ENCODE assay signal across 14 mouse cellular contexts in the genomic region with DNA sequence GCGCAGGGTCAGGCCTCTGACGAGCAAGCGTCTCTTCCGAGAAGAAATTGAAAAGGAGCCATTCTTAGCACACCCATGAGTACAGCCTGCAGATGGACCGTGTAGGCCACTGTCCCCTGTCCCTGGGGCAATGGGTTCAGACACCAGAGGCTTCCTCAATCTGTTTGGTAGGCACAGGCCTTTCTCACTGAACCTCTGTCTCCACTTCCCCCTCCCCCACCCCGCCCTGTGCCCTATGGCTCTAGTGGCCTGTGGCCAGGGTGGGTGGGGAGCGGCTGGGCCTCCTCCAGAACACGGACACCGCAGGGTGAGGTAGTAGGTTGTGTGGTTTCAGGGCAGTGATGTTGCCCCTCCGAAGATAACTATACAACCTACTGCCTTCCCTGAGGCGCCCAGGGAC. TPM values are rescaled to one million over a fixed set of nuclear protein-coding genes. Genes with fewer than 3 reads are reported as not detected.
DNase-seq lines count a peak whose midpoint lies in the region; ATAC-seq lines count a peak whose summit lies in the region.
"Had no signal": no experiment of that assay in that cellular context is flagged by ENCODE, and none has a peak within 500 bp of the region (broad histone marks: within the 10 kb centered on the region; RNA-seq: fewer than 3 reads in every experiment).

No protein-coding gene starts in this region.

- H3K36me3 ChIP-seq in kidney, embryonic 15.5 days = peaks cover 57% of the 10 kb centered on the region
- peaks cover 57% of the 10 kb centered on the region for H3K36me3 ChIP-seq in forebrain, embryonic 13.5 days (ENCODE audit: poor library complexity, severe bottlenecking)
- H3K36me3 ChIP-seq: embryonic facial prominence, embryonic 10.5 days; forebrain, embryonic 10.5 days; liver, embryonic 15.5 days had no signal

- H3K9me3 ChIP-seq in kidney, embryonic 15.5 days (replicated peaks) = no peaks in the 10 kb centered on the region
- no peaks in the 10 kb centered on the region for H3K9me3 ChIP-seq in forebrain, embryonic 13.5 days (replicated peaks)
- H3K9me3 ChIP-seq: embryonic facial prominence, embryonic 10.5 days; forebrain, embryonic 10.5 days; liver, embryonic 15.5 days had no signal

- no peak overlapping the region for H3K4me3 ChIP-seq in kidney, embryonic 15.5 days (replicated peaks)
- H3K4me3 ChIP-seq in forebrain, embryonic 13.5 days = no peak overlapping the region
- H3K4me3 ChIP-seq: embryonic facial prominence, embryonic 10.5 days; forebrain, embryonic 10.5 days; liver, embryonic 15.5 days had no signal

- ATAC-seq in kidney, embryonic 15.5 days (replicated peaks; ENCODE audit: low FRiP score) = no peak
- ATAC-seq in megakaryocyte progenitor cell, adult 5-6 weeks (replicated peaks; ENCODE audit: poor library complexity) = no peak
- no peak for ATAC-seq in forebrain, embryonic 13.5 days
- ATAC-seq: intestine, embryonic 16.5 days had no signal

- H3K9ac ChIP-seq in kidney, embryonic 15.5 days = no peak overlapping the region
- no peak overlapping the region for H3K9ac ChIP-seq in forebrain, embryonic 13.5 days
- H3K9ac ChIP-seq: liver, embryonic 15.5 days had no signal

- 92% methylated on average over 11 of the region's 11 CpGs for WGBS in kidney, embryonic 15.5 days
- WGBS in forebrain, embryonic 13.5 days = 93% methylated on average over 11 of the region's 11 CpGs

- no peak overlapping the region for H3K4me2 ChIP-seq in kidney, embryonic 15.5 days
- no peak overlapping the region for H3K4me2 ChIP-seq in forebrain, embryonic 13.5 days
- H3K4me2 ChIP-seq: liver, embryonic 15.5 days had no signal

- H3K27me3 ChIP-seq in kidney, embryonic 15.5 days = no peaks in the 10 kb centered on the region
- H3K27me3 ChIP-seq in forebrain, embryonic 13.5 days = peaks cover 5% of the 10 kb centered on the region; the same call in 1 of the 2 replicates
- H3K27me3 ChIP-seq: liver, embryonic 15.5 days had no signal

- no peak overlapping the region for H3K27ac ChIP-seq in kidney, embryonic 15.5 days
- no peak overlapping the region for H3K27ac ChIP-seq in forebrain, embryonic 13.5 days
- H3K27ac ChIP-seq: embryonic facial prominence, embryonic 10.5 days; forebrain, embryonic 10.5 days; liver, embryonic 15.5 days had no signal

- peaks cover 60% of the 10 kb centered on the region for H3K4me1 ChIP-seq in kidney, embryonic 15.5 days
- peaks cover 20% of the 10 kb centered on the region for H3K4me1 ChIP-seq in forebrain, embryonic 13.5 days
- H3K4me1 ChIP-seq: liver, embryonic 15.5 days had no signal

- DNase-seq in adrenal gland, adult (ENCODE audit: inconsistent age in 2 of 2, low spot score in 1 of 2) = peak; percentile 50 to 82
- DNase-seq in adrenal gland, postnatal 36 days = no peak
- DNase-seq in kidney, adult 18-20 months = peak; percentile 75
- DNase-seq in 3134 (ENCODE audit: extremely low read depth, insufficient read length, low spot score) = peak; percentile 51
- peak; percentile 40 to 57 for DNase-seq in cerebellum, postnatal 25 days
- DNase-seq: gastrocnemius, postnatal 36 days had no signal

RNA-seq across cellular contexts. Expression of gene Ppara, which starts 27.8 kb away (rescaled TPM):
- 10 to 100 TPM; 23.9 to 38.5 TPM for total RNA-seq in adrenal gland, postnatal 36 days (2021)
- polyA plus RNA-seq in kidney, embryonic 15.5 days (2015; fragmentation: Nextera tagmentation; extraction: Ambion mirVana) = 3.9 and 5.0 TPM in 2 replicates
- not detected in 2 replicates for total RNA-seq in megakaryocyte progenitor cell, adult 5-6 weeks (2015)
- not detected in 2 replicates for total RNA-seq in megakaryocyte progenitor cell, adult 5-6 weeks (2017)
- polyA plus RNA-seq in forebrain, embryonic 13.5 days (2015; fragmentation: Nextera tagmentation; extraction: Ambion mirVana) = 0.44 and 0.63 TPM in 2 replicates
- total RNA-seq: monocyte, adult 5-6 weeks had no signal

Comparison
In these comparisons a context has a peak if more than half of its experiments do, and no peak if none do; other contexts are left out.
1. DNase-seq: peak in adrenal gland, adult (2 of 2), kidney, adult 18-20 months (single experiment), 3134 (single experiment) and cerebellum, postnatal 25 days (2 of 2); none in adrenal gland, postnatal 36 days (0 of 2).
2. RNA of gene Ppara, which starts 27.8 kb away (total RNA-seq): 23.9 to 38.5 TPM in adrenal gland, postnatal 36 days; not detected in megakaryocyte progenitor cell, adult 5-6 weeks; every median in the first group is over 10 times any median in the second.